Mouse (Mus musculus) right cerebral cortex, postnatal 36 days (tissue): ENCODE results near the gene Hao1.

Experiments used
- DNase-seq, 2 experiments: peaks; one replicate each; pipeline ENCODE4 v3.0.0; 2022; ENCODE audit warnings: low spot score in 2 of 2, mixed read lengths in 1 of 2

Hao1 gene

GRCm38 (mm10) chr2:134554221-134554727 lies at the start of gene Hao1:
Gene Hao1, minus strand, starts transcription at chr2:134554368.
- DNase-seq = no peak

GRCm38 (mm10) chr2:134591081-134591694 lies 37.0 kb upstream of the Hao1 start:
- DNase-seq = no peak

DNA sequence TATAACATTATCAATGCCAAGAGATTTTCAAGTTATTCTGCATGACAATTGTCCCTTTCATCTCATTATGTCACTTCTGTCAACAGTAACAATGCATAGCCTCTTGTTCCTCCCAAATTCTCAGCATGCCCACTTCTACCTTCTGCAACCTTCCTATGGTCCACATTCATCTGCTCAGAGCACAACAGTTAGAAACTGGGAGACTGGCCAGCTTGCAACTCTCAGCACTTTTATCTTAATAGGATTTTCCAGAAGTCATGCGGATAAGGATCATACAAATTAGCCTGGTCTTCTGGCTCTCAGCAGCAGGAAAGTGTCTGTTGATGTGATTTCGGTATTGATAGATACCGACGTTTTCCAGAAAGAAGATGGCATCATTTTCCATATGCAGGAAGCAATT lies 31.1 kb upstream of the Hao1 start:
- no peak for DNase-seq

DNA sequence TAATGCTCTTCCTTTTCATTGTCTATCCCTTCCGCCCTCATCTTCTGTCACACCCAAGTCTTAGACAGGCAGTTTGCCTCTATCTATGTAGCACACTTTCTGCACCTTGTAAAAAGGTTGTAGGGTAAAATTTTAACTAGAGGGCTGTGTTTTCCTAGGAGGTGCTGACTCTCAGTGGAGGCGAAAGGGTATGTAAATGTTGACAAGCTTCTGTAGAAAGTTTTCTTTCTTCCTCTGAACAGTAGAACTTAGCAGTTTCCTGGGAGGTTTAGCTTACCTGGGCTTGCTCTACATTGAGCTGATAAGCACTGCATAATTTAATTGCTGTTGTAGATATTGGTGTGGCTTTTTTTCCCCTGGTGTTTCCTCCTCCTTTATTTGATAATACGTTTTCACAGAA lies 5.3 kb upstream of the Hao1 start:
- DNase-seq = no peak

DNA sequence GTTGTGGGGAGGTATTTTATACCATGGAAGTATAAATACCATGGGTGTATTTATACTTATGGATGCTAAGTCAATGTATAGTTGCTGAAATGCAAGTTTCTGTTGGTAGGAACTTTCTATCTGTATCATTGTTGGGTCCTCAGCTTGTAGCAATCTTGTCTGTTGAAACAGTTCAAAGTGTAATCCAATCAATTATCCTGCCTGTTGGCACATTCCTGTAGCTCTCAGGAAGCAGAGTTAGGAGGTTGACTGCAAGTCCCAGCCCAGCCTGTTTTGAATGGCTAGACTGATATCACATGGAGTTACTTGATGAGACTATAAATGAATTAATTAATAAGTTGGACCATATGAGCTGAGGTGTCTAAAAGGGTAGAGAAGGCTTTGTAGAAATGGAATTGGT lies 1.8 kb downstream of the Hao1 start:
- DNase-seq = no peak

- DNase-seq = peak; percentile 18 to 33
Observed at GRCm38 (mm10) chr2:134549770-134550169, 4.4 kb downstream of the Hao1 start.

DNA sequence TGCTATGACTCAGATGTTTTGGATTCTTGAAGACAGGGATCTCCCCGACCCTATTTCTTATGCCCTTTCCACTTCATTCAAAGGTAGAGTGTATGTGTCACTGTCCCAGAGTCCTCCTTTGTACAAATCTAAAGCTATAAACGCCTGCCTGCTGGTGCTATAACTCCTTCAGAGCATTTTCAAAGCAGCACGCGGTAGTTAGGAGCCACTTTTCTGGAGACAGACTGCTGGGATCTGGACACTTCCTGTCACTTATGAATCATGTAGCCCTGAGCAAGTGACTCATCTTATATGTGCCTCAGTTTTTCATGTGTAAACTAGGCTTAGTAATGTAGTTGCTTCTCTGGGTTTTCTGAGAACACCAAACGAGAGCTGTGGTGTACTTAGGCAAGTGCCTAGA lies 9.1 kb downstream of the Hao1 start:
- DNase-seq = no peak

DNA sequence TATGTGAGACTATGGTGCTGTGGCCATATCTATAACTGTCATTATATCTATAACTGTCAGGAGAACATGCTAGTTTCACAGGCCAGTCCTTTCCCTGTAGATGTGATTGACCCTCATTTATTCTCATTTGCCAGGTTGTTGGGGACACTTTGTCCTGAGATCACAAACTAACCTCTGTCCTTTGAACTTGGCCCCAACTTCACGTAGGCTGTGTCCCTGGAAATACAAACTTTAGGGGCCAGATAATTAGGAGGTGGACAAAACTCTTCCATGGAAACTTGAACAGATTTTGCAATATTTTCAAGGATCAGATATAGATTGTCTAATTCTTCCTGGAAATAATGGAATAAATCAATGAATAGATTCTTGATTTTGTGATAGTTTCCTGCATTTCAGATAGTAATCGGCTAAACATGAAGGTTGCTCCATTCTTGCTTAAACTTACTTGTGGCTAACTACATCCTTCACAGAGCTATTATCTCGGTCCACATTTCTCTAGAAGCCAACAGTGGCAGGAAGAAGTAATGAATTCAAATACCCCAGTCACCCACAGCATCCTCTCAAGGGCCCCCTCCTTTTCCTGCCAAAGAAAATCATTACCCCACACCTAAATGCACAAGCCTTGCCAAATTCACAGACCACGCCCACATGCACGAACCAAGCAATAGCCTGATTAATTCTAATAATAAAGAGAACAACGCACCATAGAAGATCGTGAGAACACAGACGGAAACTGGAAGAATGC lies 9.7 kb downstream of the Hao1 start:
- no peak for DNase-seq

DNA sequence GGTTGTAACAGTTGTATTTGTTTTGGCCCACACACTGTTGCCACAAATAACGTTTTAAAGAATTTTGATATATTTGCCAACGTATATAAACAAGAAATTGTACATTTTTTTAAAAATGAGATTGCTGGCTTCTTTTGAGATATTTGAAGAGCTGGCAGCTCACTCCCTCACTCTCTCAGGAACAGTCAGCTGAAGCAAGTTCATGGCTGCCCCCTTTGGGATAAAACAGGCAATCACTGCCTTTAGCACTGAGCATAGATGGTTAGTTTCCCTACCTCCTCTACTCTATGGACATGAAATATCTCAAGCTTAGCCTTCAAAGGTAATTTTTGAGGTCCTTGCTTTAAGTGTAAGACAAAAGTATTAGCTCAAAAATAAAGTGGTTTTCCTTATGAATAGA lies 10.7 kb downstream of the Hao1 start:
- DNase-seq = no peak

- DNase-seq = no peak
Observed at GRCm38 (mm10) chr2:134541019-134541418, 13.1 kb downstream of the Hao1 start.

- DNase-seq = no peak
Observed at GRCm38 (mm10) chr2:134538451-134538850, 15.7 kb downstream of the Hao1 start.

GRCm38 (mm10) chr2:134528122-134528810 lies 25.9 kb downstream of the Hao1 start:
- no peak for DNase-seq

DNA sequence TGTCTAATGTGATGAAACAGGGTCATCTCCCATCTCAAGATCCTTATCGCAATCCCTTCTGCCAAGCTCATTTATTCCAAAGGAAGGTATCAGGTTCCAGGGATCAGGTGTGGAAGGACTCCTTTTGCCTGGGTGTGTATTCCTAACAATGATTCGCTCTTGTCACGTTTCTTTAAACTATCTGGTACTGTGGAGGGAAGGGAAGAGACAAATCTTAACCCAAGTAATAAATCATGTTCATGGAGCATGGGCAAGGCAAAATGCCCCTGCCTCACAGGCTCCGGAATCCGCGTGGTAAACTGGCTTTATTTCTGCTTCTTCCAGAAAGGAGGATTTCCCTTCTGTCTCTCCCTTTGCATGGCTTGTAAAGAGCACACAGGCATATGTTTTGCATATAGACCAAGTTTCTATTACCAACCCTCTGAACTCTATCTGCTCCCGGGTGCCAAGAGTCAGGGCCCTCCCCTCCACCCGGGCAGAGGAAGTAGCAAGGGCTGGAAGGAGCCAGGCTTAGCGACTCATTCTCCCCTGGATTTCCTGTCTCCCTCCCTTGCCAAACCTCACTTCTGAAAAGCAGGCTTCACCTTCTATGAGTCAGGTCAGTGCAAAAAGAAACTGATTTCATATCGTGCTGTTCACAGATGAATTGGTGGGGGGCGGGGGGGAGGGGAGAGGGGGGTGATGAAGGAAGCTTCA lies 26.6 kb downstream of the Hao1 start:
- DNase-seq = no peak

DNA sequence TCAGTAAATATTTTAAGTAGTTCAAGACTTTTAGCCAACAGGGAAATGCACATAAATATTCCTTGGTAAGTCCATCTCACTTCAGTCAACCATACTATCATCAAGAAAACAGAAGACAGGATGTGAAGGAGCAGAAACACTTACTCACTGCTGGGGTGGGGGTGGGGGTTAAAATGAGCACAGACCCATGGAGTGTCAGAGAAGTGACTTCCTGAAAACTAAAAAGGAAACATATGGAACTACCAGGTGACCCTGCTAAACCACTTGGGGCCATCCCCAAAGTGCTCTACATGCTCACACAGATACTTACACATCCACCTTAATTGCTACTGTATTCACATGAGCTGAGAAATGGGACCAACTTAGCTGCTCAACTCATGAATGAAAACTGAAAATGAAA lies 36.1 kb downstream of the Hao1 start:
- no peak for DNase-seq

DNA sequence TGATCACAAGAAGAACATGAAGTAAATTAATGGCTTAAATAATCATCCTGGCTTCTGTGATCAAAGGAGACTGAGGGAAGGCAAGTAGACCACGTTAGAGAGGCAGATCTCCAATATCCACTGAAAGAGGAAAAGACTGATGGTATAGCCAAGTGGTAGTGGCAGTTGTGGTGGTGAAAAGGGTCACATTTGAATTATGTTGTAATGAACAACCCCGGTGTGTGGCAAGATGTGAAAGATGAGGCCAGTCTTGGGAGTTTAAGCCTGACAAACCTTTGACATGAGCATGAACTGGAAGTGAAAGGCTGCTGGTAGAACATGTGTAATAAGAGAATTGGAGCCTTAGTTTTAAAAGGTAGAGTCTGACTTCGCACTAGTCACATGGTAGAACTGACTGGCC lies 54.4 kb downstream of the Hao1 start:
- no peak for DNase-seq

DNA sequence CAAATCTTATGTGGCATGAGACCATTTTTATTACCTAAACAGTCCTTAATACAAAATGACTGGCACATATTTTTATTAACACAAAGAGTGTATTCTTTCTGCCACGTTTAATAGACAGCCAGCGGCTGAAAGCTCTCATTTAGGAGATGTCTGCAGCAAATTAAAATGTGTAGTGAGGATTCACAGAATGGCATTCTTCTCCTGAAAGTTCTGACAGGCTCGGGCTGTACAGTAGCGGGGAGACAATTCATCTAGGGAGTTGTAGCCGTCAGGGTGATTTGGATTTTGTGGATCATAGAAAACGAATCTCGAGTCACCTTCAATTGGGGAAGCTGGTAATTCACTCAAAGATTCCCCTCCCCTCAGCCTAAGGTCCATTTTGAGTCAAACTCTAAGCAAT lies 55.7 kb downstream of the Hao1 start:
- no peak for DNase-seq

GRCm38 (mm10) chr2:134488671-134489070 lies 65.5 kb downstream of the Hao1 start:
- no peak for DNase-seq

DNA sequence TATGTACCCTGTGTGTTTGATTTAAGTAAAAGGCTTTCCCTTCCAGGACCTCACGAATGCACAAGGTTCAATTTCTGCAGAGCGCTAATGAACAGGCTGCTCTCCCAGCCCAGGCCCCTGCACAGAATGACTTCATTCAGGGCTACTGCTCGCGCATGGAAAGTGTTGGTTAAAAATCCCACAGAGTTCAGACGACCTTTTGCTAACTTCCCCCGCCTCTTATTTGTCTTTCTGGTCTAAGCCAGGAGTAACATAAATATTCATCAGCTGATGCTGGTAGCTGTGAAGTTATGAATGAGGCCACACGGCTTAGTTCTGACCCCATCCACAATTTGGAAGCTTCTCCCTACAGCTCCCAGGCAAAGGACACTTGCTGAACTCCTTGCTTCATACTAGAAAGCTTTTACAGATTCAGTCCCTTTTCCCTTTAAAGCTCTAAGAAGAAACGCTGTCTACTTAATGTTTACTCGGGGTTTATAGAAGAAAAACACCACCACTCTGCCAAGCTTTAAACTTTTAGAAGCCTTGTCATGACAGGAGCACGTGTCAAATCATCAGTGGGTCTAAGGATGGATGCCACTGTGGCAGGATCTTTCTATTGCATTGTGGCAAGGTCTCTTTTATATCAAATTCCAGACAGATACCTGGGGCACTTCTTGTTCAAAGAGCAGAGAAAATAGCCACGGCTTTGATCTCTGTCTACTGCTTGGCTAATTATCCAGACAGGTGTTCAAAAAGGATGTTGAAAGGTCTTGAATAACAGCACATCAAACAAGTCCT lies 67.9 kb downstream of the Hao1 start:
- no peak for DNase-seq

GRCm38 (mm10) chr2:134482683-134483082 lies 71.5 kb downstream of the Hao1 start:
- DNase-seq = no peak

GRCm38 (mm10) chr2:134481759-134482158 lies 72.4 kb downstream of the Hao1 start:
- DNase-seq = peak; percentile 22 to 23

GRCm38 (mm10) chr2:134481174-134481573 lies 73.0 kb downstream of the Hao1 start:
- no peak for DNase-seq
